Mouse (Mus musculus): ENCODE data around the gene Nkd2. TPM values are rescaled to one million over a fixed set of nuclear protein-coding genes. Genes with fewer than 3 reads are reported as not detected.

Gene Nkd2
- total RNA-seq, 2 experiments from 2014 or later = 6.5 to 6.6 TPM

Other genes with a start within 250 kb of the Nkd2 start
- gene Clptm1l, start 243.6 kb downstream of the Nkd2 start, total RNA-seq (2021) = 100 to 1,000 TPM; 123 to 124 TPM
- gene Tert, start 220.7 kb downstream of the Nkd2 start, total RNA-seq (2021) = 1 to 10 TPM; 4.1 to 5.0 TPM
- not detected for gene Slc6a18, start 169.6 kb downstream of the Nkd2 start, total RNA-seq (2021)
- gene Slc6a19, start 142.8 kb downstream of the Nkd2 start, total RNA-seq (2021) = not detected
- gene Slc12a7, start 114.5 kb downstream of the Nkd2 start, total RNA-seq (2021) = 1 to 10 TPM; 6.0 to 7.3 TPM
- gene Trip13, start 90.2 kb upstream of the Nkd2 start, total RNA-seq (2021) = 1 to 10 TPM; 1.6 to 2.0 TPM
- gene Brd9, start 90.2 kb upstream of the Nkd2 start, total RNA-seq (2021) = 10 to 100 TPM; 84.8 to 92.0 TPM
- gene Zdhhc11, start 116.2 kb upstream of the Nkd2 start, total RNA-seq (2021) = not detected
- gene Tppp, start 161.8 kb upstream of the Nkd2 start, total RNA-seq (2021) = 100 to 1,000 TPM; 123 to 126 TPM
- gene Cep72, start 214.7 kb upstream of the Nkd2 start, total RNA-seq (2021) = 1 to 10 TPM; 1.7 to 2.3 TPM

Data from left cerebral cortex, postnatal 10 days (tissue).